Mouse (Mus musculus) heart, embryonic 14.5 days (tissue): ENCODE data around the gene Scn8a. TPM values are rescaled to one million over a fixed set of nuclear protein-coding genes. Genes with fewer than 3 reads are reported as not detected.

Experiments
- ATAC-seq: fragments of 200-750 bp; cut with Nextera tagmentation; 2 replicates; pipeline ENCODE4 v1.8.0; 2017; ENCODE audit warnings: low read depth, moderate TSS enrichment; ENCODE audit not compliant: insufficient number of reproducible peaks, insufficient read depth, low FRiP score
- H3K27ac ChIP-seq, 2 experiments: fragments of 200-500 bp in 1 of 2; fragments of 300-500 bp in 1 of 2; sonication (generic) in 1 of 2; replicated peaks in 1 of 2; 2 replicates each; pipeline ENCODE4 v1.5.1; 2012 to 2014; ENCODE audit warnings: low read depth in 2 of 2, low read length in 2 of 2, control low read depth in 1 of 2, mild to moderate bottlenecking in 1 of 2, mixed read lengths in 1 of 2; ENCODE audit not compliant: control insufficient read depth in 1 of 2, insufficient read depth in 1 of 2
- H3K27me3 ChIP-seq: fragments of 300-500 bp; sonication (generic); 2 replicates; pipeline ENCODE4 v1.6.1; 2014; ENCODE audit warnings: mild to moderate bottlenecking, low read length, control low read depth; ENCODE audit not compliant: control insufficient read depth, insufficient read depth
- H3K36me3 ChIP-seq: fragments of 300-500 bp; sonication (generic); 2 replicates; pipeline ENCODE4 v1.6.1; 2014; ENCODE audit warnings: mild to moderate bottlenecking, control low read depth, low read length, mixed read lengths; ENCODE audit not compliant: control insufficient read depth, insufficient read depth
- H3K4me1 ChIP-seq, 2 experiments: fragments of 200-500 bp in 1 of 2; fragments of 300-500 bp in 1 of 2; sonication (generic) in 1 of 2; 2 replicates each; pipeline ENCODE4 v1.6.1; 2012 to 2014; ENCODE audit warnings: low read length in 2 of 2, control low read depth in 1 of 2, mixed read lengths in 1 of 2; ENCODE audit not compliant: control insufficient read depth in 2 of 2, insufficient read depth in 2 of 2
- H3K4me2 ChIP-seq: fragments of 300-500 bp; sonication (generic); 2 replicates; pipeline ENCODE4 v1.6.1; 2014; ENCODE audit warnings: mild to moderate bottlenecking, low read length
- H3K4me3 ChIP-seq, 2 experiments: fragments of 200-500 bp in 1 of 2; fragments of 300-500 bp in 1 of 2; sonication (generic) in 1 of 2; 2 replicates each; pipeline ENCODE4 v1.5.1; 2012 to 2014; ENCODE audit warnings: low read length in 2 of 2, mild to moderate bottlenecking in 2 of 2, control low read depth in 1 of 2, low read depth in 1 of 2, moderate library complexity in 1 of 2; ENCODE audit not compliant: control insufficient read depth in 1 of 2, insufficient read depth in 1 of 2
- H3K9ac ChIP-seq: fragments of 300-500 bp; sonication (generic); 2 replicates; pipeline ENCODE4 v1.6.1; 2014; ENCODE audit warnings: mild to moderate bottlenecking, low read length
- H3K9me3 ChIP-seq: fragments of 300-500 bp; sonication (generic); 2 replicates; pipeline ENCODE4 v1.6.1; 2016; ENCODE audit warnings: low read length, control low read depth; ENCODE audit not compliant: control insufficient read depth
- WGBS: fragments of 180-500 bp; shearing (Covaris S2); extraction: QIAGEN DNeasy Blood & Tissue Kit; methylation state at CpG from one replicate; pipeline ENCODE4 v1.1.7; 2014; 5-methylcytosine and 5-hydroxymethylcytosine counted together
- polyA plus RNA-seq: library from polyadenylated mRNA; unstranded; fragments of >200 nt; fragmentation: Nextera tagmentation; extraction: Ambion mirVana; gene quantifications from 2 replicates; pipeline ENCODE4 v1.2.1, GENCODE M21; 2014

Scn8a gene
- polyA plus RNA-seq, 1 experiment from 2014 or later, result 0.31 TPM

- Histone ChIP-seq H3K9me3 (no peaks in the 10 kb centered on the region), H3K4me2 (no peak overlapping the region), H3K27ac (no peak overlapping the region), H3K27me3 (no peaks in the 10 kb centered on the region), H3K9ac (no peak overlapping the region), H3K36me3 (no peaks in the 10 kb centered on the region), H3K4me3 (no peak overlapping the region), H3K4me1 (no peaks in the 10 kb centered on the region)
- no peak for ATAC-seq
- WGBS, result 61% methylated on average over 3 of the region's 3 CpGs
These were observed 217.3 kb downstream of the Scn8a start for GRCm38 (mm10) chr15:101086956-101087355.

GRCm38 (mm10) chr15:101088291-101088690 lies 218.6 kb downstream of the Scn8a start:
- WGBS, result 70% methylated on average over 4 of the region's 4 CpGs
- Histone ChIP-seq H3K36me3 (no peaks in the 10 kb centered on the region), H3K27me3 (no peaks in the 10 kb centered on the region), H3K4me3 (no peak overlapping the region), H3K9me3 (no peaks in the 10 kb centered on the region), H3K4me2 (no peak overlapping the region), H3K9ac (no peak overlapping the region), H3K27ac (no peak overlapping the region), H3K4me1 (peaks cover 0 to 6% of the 10 kb centered on the region in 2 experiments; a peak in 1 of 4 replicates)
- no peak for ATAC-seq

DNA sequence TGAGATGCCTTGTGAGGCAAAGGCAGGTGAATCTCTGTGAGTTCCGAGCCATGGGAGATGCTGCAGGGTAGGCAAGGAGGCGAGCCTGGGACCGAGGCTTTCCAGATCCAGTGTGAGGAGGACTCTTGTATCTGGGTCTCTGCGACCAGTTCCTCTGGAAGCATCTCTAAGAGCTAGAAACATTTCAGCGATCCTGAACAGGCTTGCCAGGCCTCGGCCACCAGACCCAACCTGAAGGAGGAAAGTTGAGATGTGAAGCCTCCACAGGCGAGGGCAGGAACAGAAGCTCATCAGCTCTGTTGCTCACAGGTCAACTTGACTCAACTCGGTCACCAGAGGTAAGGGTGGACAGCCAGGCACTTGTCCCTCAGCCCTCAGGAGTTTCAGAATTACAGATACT lies 221.9 kb downstream of the Scn8a start:
- Histone ChIP-seq H3K4me1 (peaks cover 0 to 9% of the 10 kb centered on the region in 2 experiments; a peak in 2 of 4 replicates), H3K4me3 (no peak overlapping the region), H3K36me3 (no peaks in the 10 kb centered on the region), H3K4me2 (no peak overlapping the region), H3K9me3 (no peaks in the 10 kb centered on the region), H3K27ac (no peak overlapping the region), H3K27me3 (no peaks in the 10 kb centered on the region), H3K9ac (no peak overlapping the region)
- no peak for ATAC-seq
- WGBS, result 86% methylated on average over 8 of the region's 8 CpGs

- no peak overlapping the region for H3K4me3 ChIP-seq
These were observed 222.6 kb downstream of the Scn8a start for GRCm38 (mm10) chr15:101092121-101092828.

GRCm38 (mm10) chr15:101092829-101093648 lies 223.4 kb downstream of the Scn8a start:
- no peak overlapping the region; the same call in 1 of the 2 replicates for H3K4me2 ChIP-seq
- no peak overlapping the region for H3K27ac ChIP-seq
- H3K4me3 ChIP-seq, result no peak overlapping the region
- H3K9ac ChIP-seq, result no peak overlapping the region; the same call in 1 of the 2 replicates
- no peak for ATAC-seq
- H3K36me3 ChIP-seq, result no peaks in the 10 kb centered on the region
- peaks cover 4 to 13% of the 10 kb centered on the region in 2 experiments; a peak in 2 of 4 replicates for H3K4me1 ChIP-seq
- 28% methylated on average over 25 of the region's 25 CpGs for WGBS
- no peaks in the 10 kb centered on the region for H3K9me3 ChIP-seq
- H3K27me3 ChIP-seq, result no peaks in the 10 kb centered on the region

More at GRCm38 (mm10) chr15:101092121-101092828, 222.6 kb downstream of the Scn8a start:
- Histone ChIP-seq H3K27ac (no peak overlapping the region), H3K4me1 (peaks cover 0 to 9% of the 10 kb centered on the region in 2 experiments; a peak in 2 of 4 replicates), H3K9me3 (no peaks in the 10 kb centered on the region), H3K4me2 (no peak overlapping the region; the same call in 1 of the 2 replicates), H3K36me3 (no peaks in the 10 kb centered on the region), H3K27me3 (no peaks in the 10 kb centered on the region), H3K9ac (no peak overlapping the region)
- WGBS, result 51% methylated on average over 14 of the region's 14 CpGs
- ATAC-seq, result no peak

GRCm38 (mm10) chr15:101093988-101094387 lies 224.3 kb downstream of the Scn8a start:
- Histone ChIP-seq H3K36me3 (no peaks in the 10 kb centered on the region), H3K4me3 (no peak overlapping the region), H3K9me3 (no peaks in the 10 kb centered on the region), H3K27ac (no peak overlapping the region), H3K4me1 (peaks cover 8 to 17% of the 10 kb centered on the region in 2 experiments; a peak in 2 of 4 replicates), H3K27me3 (peaks cover 8% of the 10 kb centered on the region; the same call in 1 of the 2 replicates), H3K4me2 (no peak overlapping the region), H3K9ac (no peak overlapping the region)
- no peak for ATAC-seq
- WGBS, result 39% methylated on average over 6 of the region's 6 CpGs

DNA sequence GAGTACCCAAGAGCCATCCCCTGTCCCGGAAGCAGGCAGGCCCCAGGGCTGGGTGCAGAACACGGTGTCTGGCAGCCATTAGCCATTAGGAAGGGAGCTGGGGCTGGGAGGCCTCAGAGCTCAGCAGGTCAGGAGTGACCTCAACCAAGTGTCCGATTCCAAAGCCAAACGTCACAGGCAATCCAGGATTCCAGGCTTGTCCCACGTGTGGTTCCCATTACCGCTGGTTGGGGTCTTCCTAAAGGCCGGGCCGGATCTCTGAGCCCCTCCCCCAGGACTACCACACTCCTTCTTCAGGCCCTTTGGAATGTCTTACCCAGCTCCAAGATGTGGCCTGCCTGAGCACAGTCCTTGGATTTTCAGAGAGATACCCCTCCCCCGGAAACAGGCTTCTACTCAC lies 225.3 kb downstream of the Scn8a start:
- Histone ChIP-seq H3K27me3 (peaks cover 14% of the 10 kb centered on the region), H3K4me2 (no peak overlapping the region), H3K9ac (no peak overlapping the region), H3K9me3 (no peaks in the 10 kb centered on the region), H3K27ac (no peak overlapping the region), H3K36me3 (no peaks in the 10 kb centered on the region), H3K4me1 (peaks cover 8 to 17% of the 10 kb centered on the region in 2 experiments; a peak in 2 of 4 replicates), H3K4me3 (no peak overlapping the region)
- no peak for ATAC-seq
- WGBS, result 58% methylated on average over 9 of the region's 9 CpGs
